Mouse (Mus musculus): ENCODE data around the gene Zc3h15.
"Not testable (repeated sequence)": the region's sequence is repeated elsewhere in the genome, so short reads cannot be mapped to it uniquely, and the experiment has no call there.

The Zc3h15 gene

GRCm38 (mm10) chr2:83644276-83645252, at the start of gene Zc3h15:
Gene Zc3h15, plus strand, starts transcription at chr2:83644435.
- peak; percentile 86 to 91 for DNase-seq (ENCODE audit: low spot score in 2 of 2)

- DNase-seq (ENCODE audit: low spot score in 2 of 2): no peak
Observed at GRCm38 (mm10) chr2:83620558-83621367, 23.5 kb upstream of the Zc3h15 start.

- DNase-seq (ENCODE audit: low spot score in 2 of 2): no peak
Observed at GRCm38 (mm10) chr2:83621511-83621910, 22.7 kb upstream of the Zc3h15 start.

- no peak for DNase-seq (ENCODE audit: low spot score in 2 of 2)
Observed at GRCm38 (mm10) chr2:83622792-83623191, 21.4 kb upstream of the Zc3h15 start.

GRCm38 (mm10) chr2:83624045-83624444, 20.2 kb upstream of the Zc3h15 start:
- DNase-seq (ENCODE audit: low spot score in 2 of 2): no peak

- peak; percentile 61 to 75 for DNase-seq (ENCODE audit: low spot score in 2 of 2)
Observed at GRCm38 (mm10) chr2:83625226-83626108, 18.8 kb upstream of the Zc3h15 start.

- DNase-seq (ENCODE audit: low spot score in 2 of 2): no peak
Observed at GRCm38 (mm10) chr2:83626881-83627280, 17.4 kb upstream of the Zc3h15 start.

- no peak for DNase-seq (ENCODE audit: low spot score in 2 of 2)
Observed at GRCm38 (mm10) chr2:83627495-83627894, 16.7 kb upstream of the Zc3h15 start.

- DNase-seq (ENCODE audit: low spot score in 2 of 2): no peak
Observed at GRCm38 (mm10) chr2:83627932-83628331, 16.3 kb upstream of the Zc3h15 start.

GRCm38 (mm10) chr2:83641993-83642392, 2.2 kb upstream of the Zc3h15 start:
- DNase-seq (ENCODE audit: low spot score in 2 of 2): no peak

GRCm38 (mm10) chr2:83648916-83649315, 4.7 kb downstream of the Zc3h15 start:
- DNase-seq (ENCODE audit: low spot score in 2 of 2): no peak

- DNase-seq (ENCODE audit: low spot score in 2 of 2): no peak
Observed at GRCm38 (mm10) chr2:83652606-83653005, 8.4 kb downstream of the Zc3h15 start.

GRCm38 (mm10) chr2:83659279-83659678, 15.0 kb downstream of the Zc3h15 start:
- DNase-seq (ENCODE audit: low spot score in 2 of 2): no peak

GRCm38 (mm10) chr2:83660114-83660513, 15.9 kb downstream of the Zc3h15 start:
- DNase-seq (ENCODE audit: low spot score in 2 of 2): no peak

- no peak for DNase-seq (ENCODE audit: low spot score in 2 of 2)
Observed at GRCm38 (mm10) chr2:83661351-83661750, 17.1 kb downstream of the Zc3h15 start.

- not testable (repeated sequence) for DNase-seq (ENCODE audit: low spot score in 2 of 2)
Observed at GRCm38 (mm10) chr2:83665051-83665450, 20.8 kb downstream of the Zc3h15 start.

GRCm38 (mm10) chr2:83667430-83667829, 23.2 kb downstream of the Zc3h15 start:
- no peak for DNase-seq (ENCODE audit: low spot score in 2 of 2)

GRCm38 (mm10) chr2:83668052-83668451, 23.8 kb downstream of the Zc3h15 start:
- no peak for DNase-seq (ENCODE audit: low spot score in 2 of 2)

GRCm38 (mm10) chr2:83669988-83670387, 25.8 kb downstream of the Zc3h15 start:
- DNase-seq (ENCODE audit: low spot score in 2 of 2): no peak

GRCm38 (mm10) chr2:83671843-83672242, 27.6 kb downstream of the Zc3h15 start:
- no peak for DNase-seq (ENCODE audit: low spot score in 2 of 2)

- no peak for DNase-seq (ENCODE audit: low spot score in 2 of 2)
Observed at GRCm38 (mm10) chr2:83673067-83673466, 28.8 kb downstream of the Zc3h15 start.
